Mouse (Mus musculus) lung, postnatal 4 days (tissue): Measurements from ENCODE around the gene Pld2.
A peak's percentile ranks its signal among the peaks of the same experiment; 100 is the strongest.
"Not testable (repeated sequence)": the region's sequence is repeated elsewhere in the genome, so short reads cannot be mapped to it uniquely, and the experiment has no call there.

Experiments used
- DNase-seq, 2 experiments: peaks; one replicate each; pipeline ENCODE4 v3.0.0; 2021

Gene Pld2

GRCm38 (mm10) chr11:70526211-70526610, 13.7 kb upstream of the Pld2 start:
- no peak for DNase-seq

DNA sequence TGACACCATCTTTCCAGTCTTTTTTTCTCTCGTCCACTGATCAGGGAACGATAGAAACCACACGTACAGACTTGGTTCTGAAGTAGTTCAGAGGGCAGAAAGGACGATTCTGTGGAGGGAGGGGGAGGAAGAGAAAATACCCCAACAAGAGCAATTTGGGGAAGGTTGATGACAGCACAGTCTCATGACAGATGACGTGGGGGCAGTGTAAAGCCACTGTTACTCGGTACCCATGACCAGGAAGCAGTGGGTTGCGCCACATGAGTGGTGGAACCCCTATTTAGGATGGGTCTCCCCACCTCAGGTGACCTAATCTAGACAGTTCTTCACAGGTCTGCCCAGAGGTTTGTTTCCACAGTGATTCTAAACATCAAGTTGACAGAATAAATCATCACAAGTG, 11.3 kb upstream of the Pld2 start:
- no peak for DNase-seq

DNA sequence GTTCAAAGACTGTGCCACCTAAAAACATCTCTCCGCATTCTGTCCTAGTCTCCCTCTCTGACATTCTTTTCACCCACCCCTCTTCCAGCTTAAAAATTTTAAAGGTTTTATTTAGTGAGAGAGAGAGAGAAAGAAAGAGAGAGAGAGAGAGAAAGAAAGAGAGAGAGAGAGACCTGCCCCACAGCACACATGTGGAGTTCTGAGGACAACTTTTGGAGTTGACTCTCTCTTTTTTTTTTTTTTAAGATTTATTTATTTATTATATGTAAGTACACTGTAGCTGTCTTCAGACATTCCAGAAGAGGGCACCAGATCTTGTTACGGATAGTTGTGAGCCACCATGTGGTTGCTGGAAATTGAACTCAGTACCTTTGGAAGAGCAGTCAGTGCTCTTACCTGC, 8.8 kb upstream of the Pld2 start:
- not testable (repeated sequence) for DNase-seq

DNA sequence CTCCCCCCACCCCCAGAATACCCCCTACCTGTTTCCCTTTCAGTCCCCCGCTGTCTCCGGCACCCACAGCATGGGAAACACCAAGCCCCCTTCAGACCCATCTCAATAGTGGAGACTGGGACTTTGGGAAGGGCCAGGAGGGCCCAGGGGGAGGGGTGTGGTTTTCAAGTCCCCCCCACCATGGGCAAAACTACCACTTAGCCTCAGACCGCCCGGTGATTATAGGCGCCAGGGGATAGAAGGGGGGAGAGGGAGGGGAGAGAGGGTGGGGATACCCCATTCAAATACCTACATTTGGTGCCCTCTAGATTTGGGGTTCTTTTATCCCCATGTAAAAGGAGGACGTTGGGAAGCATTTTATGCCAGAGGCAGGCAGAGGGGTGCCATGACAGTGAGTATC, 7.0 kb upstream of the Pld2 start, which contains the start of gene Gm40193:
TSS of gene Gm40193 (minus strand) at position 101 of the 400 bp plus-strand sequence.
- DNase-seq: no peak

DNA sequence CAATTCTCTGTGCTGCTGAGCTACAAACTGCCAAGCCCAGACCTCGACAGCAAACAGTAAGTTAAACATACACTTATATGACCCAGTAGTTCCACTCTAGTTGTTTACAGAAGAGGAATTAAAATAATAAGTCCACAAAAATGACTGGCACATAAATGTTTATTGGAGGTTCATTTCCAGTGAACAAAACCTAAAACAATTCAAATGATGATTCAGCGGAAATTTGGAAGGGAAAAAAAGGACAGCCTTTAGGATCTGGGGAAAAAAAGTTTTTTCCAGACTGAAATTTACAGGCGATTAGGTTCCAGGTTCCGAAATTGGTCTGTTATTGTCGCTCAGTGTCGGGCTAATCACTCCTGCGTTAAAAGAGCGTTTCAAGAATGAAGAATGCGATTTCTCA, 441 bp upstream of the Pld2 start:
- DNase-seq: no peak

DNA sequence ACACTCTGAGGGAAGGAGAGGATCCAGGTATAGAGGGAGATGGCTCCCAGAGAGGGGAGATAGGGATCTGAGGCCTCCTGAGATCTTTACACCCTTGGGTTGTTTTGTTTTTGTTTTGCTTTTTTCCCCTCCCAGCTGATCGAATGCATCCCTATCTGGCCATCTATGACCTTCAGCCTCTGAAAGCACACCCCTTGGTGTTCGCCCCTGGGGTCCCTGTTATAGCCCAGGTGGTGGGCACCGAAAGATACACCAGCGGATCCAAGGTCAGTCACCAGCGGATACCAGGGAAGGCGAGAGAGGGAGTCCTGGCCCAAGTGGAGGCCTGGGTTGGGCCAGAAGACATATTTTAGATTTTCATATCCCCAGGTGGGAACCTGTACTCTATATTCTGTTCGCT, 1.1 kb downstream of the Pld2 start:
- DNase-seq: no peak

- no peak for DNase-seq
Observed at GRCm38 (mm10) chr11:70541415-70541814, 1.6 kb downstream of the Pld2 start.

DNA sequence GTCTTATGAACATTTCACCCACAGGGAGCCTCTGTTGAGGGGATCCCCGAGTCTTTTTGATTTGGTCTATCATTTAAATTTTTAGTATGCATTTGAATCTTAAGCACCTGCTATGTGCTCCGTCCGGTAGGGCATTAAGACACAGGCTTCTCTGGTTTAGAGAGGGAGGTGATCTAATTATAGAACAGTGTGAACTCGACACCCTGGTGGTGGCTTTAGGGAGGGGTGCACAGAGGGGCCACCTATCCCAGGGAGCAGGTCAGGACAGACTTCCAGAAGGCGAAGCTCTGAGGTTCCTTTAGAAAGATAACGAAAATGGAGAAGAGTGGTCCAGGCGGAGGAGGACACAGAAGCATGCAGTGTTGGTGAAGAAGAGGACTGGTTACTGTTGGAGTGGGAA, 4.6 kb downstream of the Pld2 start:
- DNase-seq: no peak

- DNase-seq: no peak
Observed at GRCm38 (mm10) chr11:70551526-70551925, 11.7 kb downstream of the Pld2 start.

DNA sequence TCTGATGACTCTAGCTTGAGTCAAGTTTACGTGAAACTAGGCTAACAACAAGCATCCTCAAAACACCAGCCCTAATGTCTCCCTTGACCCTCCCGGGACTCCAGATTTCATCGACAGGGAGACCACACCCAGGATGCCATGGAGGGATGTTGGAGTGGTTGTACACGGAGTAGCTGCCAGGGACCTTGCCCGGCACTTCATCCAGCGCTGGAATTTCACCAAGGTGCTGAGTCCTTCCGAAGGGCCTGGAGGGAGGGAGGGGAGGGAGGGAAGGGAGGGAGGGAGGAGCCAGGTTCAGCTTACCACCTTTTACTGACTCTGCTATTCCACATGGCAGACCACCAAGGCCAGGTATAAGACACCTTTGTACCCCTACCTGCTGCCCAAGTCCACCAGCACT, 14.1 kb downstream of the Pld2 start:
- DNase-seq: no peak

GRCm38 (mm10) chr11:70557545-70557944, 17.7 kb downstream of the Pld2 start:
- DNase-seq: no peak

- no peak for DNase-seq
Observed at GRCm38 (mm10) chr11:70561937-70562286, 22.0 kb downstream of the Pld2 start.

- DNase-seq: peak; percentile 91 to 95
Observed at GRCm38 (mm10) chr11:70562287-70562994, 22.6 kb downstream of the Pld2 start, which contains the start of gene Mink1. TSS of gene Mink1 (plus strand) at chr11:70562881.

GRCm38 (mm10) chr11:70562995-70563469, 23.2 kb downstream of the Pld2 start:
- no peak for DNase-seq

DNA sequence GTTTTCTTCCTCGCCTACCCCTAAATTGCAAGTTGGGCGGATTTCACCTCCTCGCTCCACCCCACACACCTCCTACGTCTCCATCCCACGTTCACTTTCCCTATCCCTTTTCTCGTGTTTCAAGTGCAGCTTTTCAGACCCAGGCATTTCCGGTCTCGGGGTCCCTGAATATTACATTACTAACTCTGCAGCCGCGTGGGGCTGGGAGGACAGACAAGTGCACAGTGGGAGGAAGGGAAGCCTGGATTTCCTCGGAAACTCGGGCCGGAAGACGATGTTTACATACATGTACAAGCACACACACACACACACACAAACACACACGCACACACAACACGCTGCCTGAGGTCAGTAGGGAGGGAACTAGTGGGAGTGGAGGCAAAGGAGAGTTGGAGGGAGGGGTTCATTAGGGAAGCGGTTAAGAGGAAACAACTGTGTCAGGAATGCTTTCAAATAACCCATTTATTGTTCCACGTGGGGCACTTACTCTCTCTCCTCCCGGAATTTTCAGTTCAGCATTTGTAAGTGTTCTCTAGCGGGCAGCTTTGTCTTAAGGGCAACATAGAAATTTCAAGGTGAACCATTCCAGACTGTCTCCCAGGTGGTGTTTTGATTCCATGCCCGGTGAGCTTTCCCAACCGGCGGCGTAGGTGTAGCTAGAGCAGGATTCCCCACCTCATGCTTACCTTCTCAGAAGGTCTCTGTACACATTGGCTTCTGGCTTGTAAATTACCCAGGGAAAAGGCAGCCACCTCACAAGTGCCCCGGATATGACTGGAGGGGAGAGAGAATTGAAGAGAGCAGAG, 23.8 kb downstream of the Pld2 start:
- DNase-seq: peak; percentile 70 to 77

- DNase-seq: no peak
Observed at GRCm38 (mm10) chr11:70564276-70564873, 24.5 kb downstream of the Pld2 start.

DNA sequence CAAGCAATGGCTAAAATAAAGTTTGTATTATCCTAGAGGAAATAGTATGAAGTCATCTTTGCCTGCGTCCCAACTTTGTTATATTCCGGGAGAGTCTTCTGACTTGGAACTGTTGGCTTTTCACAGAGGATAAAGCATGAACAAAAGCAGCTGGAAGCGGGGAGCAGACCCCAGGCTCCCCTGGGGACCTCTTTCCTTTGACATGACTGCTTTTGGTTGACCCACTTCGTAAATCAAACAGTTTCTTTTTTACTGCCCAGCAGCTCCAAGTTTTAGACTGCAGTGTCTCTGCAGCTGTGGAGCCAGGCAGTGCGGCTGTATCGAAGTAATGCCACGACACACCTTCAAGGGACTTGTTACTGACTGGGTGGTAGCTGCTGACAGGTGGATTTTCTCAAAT, 26.7 kb downstream of the Pld2 start:
- DNase-seq: no peak

DNA sequence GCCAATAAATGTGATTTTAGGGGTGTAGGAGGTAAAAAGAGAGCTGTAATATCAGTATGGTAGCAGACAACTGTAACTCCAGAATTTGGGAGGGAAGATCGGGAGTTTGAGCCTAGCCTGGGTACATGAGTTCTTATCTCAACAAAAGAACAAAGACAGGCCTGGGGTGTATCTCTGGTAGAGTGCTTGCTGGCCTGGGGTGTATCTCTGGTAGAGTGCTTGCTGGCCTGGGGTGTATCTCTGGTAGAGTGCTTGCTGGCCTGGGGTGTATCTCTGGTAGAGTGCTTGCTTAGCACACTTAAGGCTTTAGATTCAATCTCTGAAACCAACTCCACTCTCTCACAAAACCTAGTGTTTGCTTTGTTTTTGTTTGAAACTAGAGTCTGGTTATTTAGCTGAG, 30.8 kb downstream of the Pld2 start:
- not testable (repeated sequence) for DNase-seq

GRCm38 (mm10) chr11:70571641-70572040, 31.8 kb downstream of the Pld2 start:
- no peak for DNase-seq

GRCm38 (mm10) chr11:70572348-70572902, 32.6 kb downstream of the Pld2 start:
- no peak for DNase-seq

GRCm38 (mm10) chr11:70573872-70574271, 34.0 kb downstream of the Pld2 start:
- DNase-seq: no peak

- no peak for DNase-seq
Observed at GRCm38 (mm10) chr11:70577201-70577600, 37.3 kb downstream of the Pld2 start.

DNA sequence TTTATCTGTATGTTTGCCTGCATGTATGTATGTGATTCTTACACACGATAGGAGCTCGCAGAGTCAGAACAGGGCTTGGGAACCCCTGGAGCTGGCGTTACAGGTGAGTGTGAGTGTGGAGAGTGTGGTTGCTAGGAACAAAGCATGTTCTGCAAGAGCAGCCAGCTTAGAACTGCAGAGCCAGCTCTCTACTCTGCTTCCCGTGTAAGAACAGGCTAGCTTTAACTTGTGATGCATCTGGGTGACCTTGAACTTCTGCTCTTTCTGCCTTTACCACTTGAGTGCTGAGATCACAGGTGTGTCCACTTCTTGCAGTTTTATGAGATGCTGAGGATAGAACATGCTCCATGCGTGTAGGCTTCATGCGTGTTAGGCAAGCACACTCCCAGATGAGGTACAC, 39.1 kb downstream of the Pld2 start:
- DNase-seq: no peak
